Mouse (Mus musculus) forebrain, postnatal 0 days (tissue): ENCODE results near the gene Gnb3. TPM values are rescaled to one million over a fixed set of nuclear protein-coding genes. Genes with fewer than 3 reads are reported as not detected.
"Not testable (repeated sequence)": the region's sequence is repeated elsewhere in the genome, so short reads cannot be mapped to it uniquely, and the experiment has no call there.

Experiments
- ATAC-seq: fragments of 200-750 bp; cut with Nextera tagmentation; 2 replicates; pipeline ENCODE4 v1.8.0; 2017; ENCODE audit warnings: mild to moderate bottlenecking, moderate library complexity
- DNase-seq: peaks from one replicate; pipeline ENCODE4 v3.0.0-alpha.2; 2015
- H3K27ac ChIP-seq: fragments of 300-500 bp; sonication (generic); 2 replicates; pipeline ENCODE4 v1.5.1; 2014; ENCODE audit warnings: low read depth, mild to moderate bottlenecking, antibody characterized with exemption, low read length, moderate library complexity, mixed read lengths
- H3K27me3 ChIP-seq: fragments of 300-500 bp; sonication (generic); 2 replicates; pipeline ENCODE4 v1.6.1; 2014; ENCODE audit warnings: mild to moderate bottlenecking, low read length, mixed read lengths; ENCODE audit not compliant: insufficient read depth
- H3K36me3 ChIP-seq: fragments of 300-500 bp; sonication (generic); 2 replicates; pipeline ENCODE4 v1.6.1; 2014; ENCODE audit warnings: mild to moderate bottlenecking, moderate library complexity; ENCODE audit not compliant: insufficient read depth
- H3K4me1 ChIP-seq: fragments of 300-500 bp; sonication (generic); 2 replicates; pipeline ENCODE4 v1.6.1; 2014; ENCODE audit warnings: antibody characterized with exemption; ENCODE audit not compliant: insufficient read depth
- H3K4me2 ChIP-seq: fragments of 300-500 bp; sonication (generic); 2 replicates; pipeline ENCODE4 v1.6.1; 2014; ENCODE audit warnings: low read depth, mild to moderate bottlenecking, moderate library complexity
- H3K4me3 ChIP-seq: fragments of 300-500 bp; sonication (generic); 2 replicates; pipeline ENCODE4 v1.5.1; 2014; ENCODE audit warnings: low read depth, low read length, mixed read lengths
- H3K9ac ChIP-seq: fragments of 300-500 bp; sonication (generic); 2 replicates; pipeline ENCODE4 v1.6.1; 2014; ENCODE audit warnings: mild to moderate bottlenecking
- H3K9me3 ChIP-seq: fragments of 300-500 bp; sonication (generic); 2 replicates; pipeline ENCODE4 v1.6.1; 2016; ENCODE audit warnings: low read length
- CTCF ChIP-seq: sonication (generic); IDR thresholded peaks from 2 replicates; pipeline ENCODE4 v1.5.1; 2016; ENCODE audit warnings: antibody characterized with exemption, control low read depth, low read depth
- WGBS: fragments of 180-500 bp; shearing (Covaris S2); extraction: QIAGEN DNeasy Blood & Tissue Kit; methylation state at CpG from one replicate; pipeline ENCODE4 v1.1.7; 2014; 5-methylcytosine and 5-hydroxymethylcytosine counted together
- polyA plus RNA-seq: library from polyadenylated mRNA; unstranded; fragments of >200 nt; fragmentation: Nextera tagmentation; extraction: Ambion mirVana; gene quantifications from 2 replicates; pipeline ENCODE4 v1.2.1, GENCODE M21; 2015
- total RNA-seq: library from RNA; depleted of rRNA; stranded (reverse); fragments of >200 nt; gene quantifications from 2 replicates; pipeline ENCODE4 v1.2.3, GENCODE M21; 2014

Gnb3 gene
- total and polyA plus RNA-seq, 2 experiments from 2014 or later = 0.61 to 0.90 TPM

- H3K27me3 ChIP-seq = no peaks in the 10 kb centered on the region
- H3K4me3 ChIP-seq = peak within 1 kb of the TSS; percentile 41
- H3K9ac ChIP-seq = peak within 1 kb of the TSS; percentile 50
- no peak for TF ChIP-seq CTCF
- peak within 1 kb of the TSS; percentile 58 for H3K4me2 ChIP-seq
- peak within 1 kb of the TSS; percentile 59; the same call in 1 of the 2 replicates for H3K27ac ChIP-seq
- peaks cover 13% of the 10 kb centered on the region for H3K36me3 ChIP-seq
- H3K9me3 ChIP-seq = no peaks in the 10 kb centered on the region
- DNase-seq (peak; percentile 37), ATAC-seq (no peak)
- H3K4me1 ChIP-seq = peaks cover 20% of the 10 kb centered on the region
- 6% methylated on average over 29 of the region's 29 CpGs for WGBS
Observed at GRCm38 (mm10) chr6:124808358-124809012, 31.6 kb downstream of the Gnb3 start, which contains the start of gene Spsb2. Spsb2 (plus strand) TSS chr6:124808661.

GRCm38 (mm10) chr6:124807986-124808357, 32.1 kb downstream of the Gnb3 start:
- H3K4me2 ChIP-seq = peak overlapping the region; percentile 58
- peaks cover 18% of the 10 kb centered on the region for H3K4me1 ChIP-seq
- H3K27ac ChIP-seq = no peak overlapping the region
- peaks cover 13% of the 10 kb centered on the region for H3K36me3 ChIP-seq
- H3K9me3 ChIP-seq = no peaks in the 10 kb centered on the region
- TF ChIP-seq CTCF = no peak
- WGBS = 87% methylated on average over 6 of the region's 6 CpGs
- H3K27me3 ChIP-seq = no peaks in the 10 kb centered on the region
- no peak overlapping the region for H3K4me3 ChIP-seq
- H3K9ac ChIP-seq = no peak overlapping the region
- ATAC-seq (no peak), DNase-seq (no peak)

GRCm38 (mm10) chr6:124807366-124807765, 32.7 kb downstream of the Gnb3 start:
- Histone ChIP-seq H3K9me3 (no peaks in the 10 kb centered on the region), H3K27me3 (no peaks in the 10 kb centered on the region), H3K27ac (no peak overlapping the region), H3K4me2 (no peak overlapping the region), H3K9ac (no peak overlapping the region), H3K4me1 (peaks cover 11% of the 10 kb centered on the region), H3K36me3 (peaks cover 13% of the 10 kb centered on the region), H3K4me3 (no peak overlapping the region)
- no peak for ATAC-seq
- 88% methylated on average over 4 of the region's 4 CpGs for WGBS
- DNase-seq = no peak
- no peak for TF ChIP-seq CTCF

- peak overlapping the region; percentile 76 for H3K4me2 ChIP-seq
- DNase-seq (no peak), ATAC-seq (no peak)
- H3K4me3 ChIP-seq = peak overlapping the region; percentile 38
- no peak for TF ChIP-seq CTCF
- H3K36me3 ChIP-seq = peaks cover 5% of the 10 kb centered on the region; the same call in 1 of the 2 replicates
- peak overlapping the region; percentile 86 for H3K27ac ChIP-seq
- WGBS = 68% methylated on average over 7 of the region's 7 CpGs
- H3K9me3 ChIP-seq = no peaks in the 10 kb centered on the region
- peak overlapping the region; percentile 15 for H3K9ac ChIP-seq
- H3K27me3 ChIP-seq = no peaks in the 10 kb centered on the region
- H3K4me1 ChIP-seq = peaks cover 10% of the 10 kb centered on the region
Observed at GRCm38 (mm10) chr6:124806446-124807140, 33.5 kb downstream of the Gnb3 start.

GRCm38 (mm10) chr6:124805341-124806321, 34.4 kb downstream of the Gnb3 start:
- Histone ChIP-seq H3K9ac (peak overlapping the region; percentile 51), H3K9me3 (no peaks in the 10 kb centered on the region), H3K4me3 (peak overlapping the region; percentile 38), H3K4me1 (peaks cover 10% of the 10 kb centered on the region), H3K27ac (peak overlapping the region; percentile 86), H3K4me2 (peak overlapping the region; percentile 76), H3K36me3 (peaks cover 4% of the 10 kb centered on the region; the same call in 1 of the 2 replicates), H3K27me3 (no peaks in the 10 kb centered on the region)
- peak; percentile 93 for ATAC-seq
- peak; percentile 96 for DNase-seq
- 4% methylated on average over 34 of the region's 34 CpGs for WGBS
- peak; percentile 62 for TF ChIP-seq CTCF

- TF ChIP-seq CTCF = no peak
- no peak overlapping the region for H3K9ac ChIP-seq
- H3K36me3 ChIP-seq = no peaks in the 10 kb centered on the region
- no peak for DNase-seq
- no peak overlapping the region for H3K4me3 ChIP-seq
- no peaks in the 10 kb centered on the region for H3K27me3 ChIP-seq
- H3K4me1 ChIP-seq = peaks cover 6% of the 10 kb centered on the region; the same call in 1 of the 2 replicates
- no peak for ATAC-seq
- 86% methylated on average over 3 of the region's 3 CpGs for whole genome bisulfite sequencing
- no peak overlapping the region for H3K4me2 ChIP-seq
- no peaks in the 10 kb centered on the region for H3K9me3 ChIP-seq
- H3K27ac ChIP-seq = no peak overlapping the region
Observed at GRCm38 (mm10) chr6:124804341-124804740, 35.7 kb downstream of the Gnb3 start.

- not testable (repeated sequence) for ATAC-seq, H3K9me3 ChIP-seq, H3K27me3 ChIP-seq, H3K4me1 ChIP-seq, H3K36me3 ChIP-seq, H3K4me2 ChIP-seq, H3K4me3 ChIP-seq, DNase-seq, H3K9ac ChIP-seq, H3K27ac ChIP-seq
- 97% methylated on average over 4 of the region's 4 CpGs for WGBS
Observed at GRCm38 (mm10) chr6:124803691-124804090, 36.4 kb downstream of the Gnb3 start.
